Mouse (Mus musculus): ENCODE data around the gene Gm826.

The Gm826 gene

GRCm38 (mm10) chr2:160334111-160334661 lies at the start of gene Gm826:
TSS of gene Gm826 (minus strand) at chr2:160334162.
- no peak for DNase-seq (ENCODE audit: low spot score)

DNA sequence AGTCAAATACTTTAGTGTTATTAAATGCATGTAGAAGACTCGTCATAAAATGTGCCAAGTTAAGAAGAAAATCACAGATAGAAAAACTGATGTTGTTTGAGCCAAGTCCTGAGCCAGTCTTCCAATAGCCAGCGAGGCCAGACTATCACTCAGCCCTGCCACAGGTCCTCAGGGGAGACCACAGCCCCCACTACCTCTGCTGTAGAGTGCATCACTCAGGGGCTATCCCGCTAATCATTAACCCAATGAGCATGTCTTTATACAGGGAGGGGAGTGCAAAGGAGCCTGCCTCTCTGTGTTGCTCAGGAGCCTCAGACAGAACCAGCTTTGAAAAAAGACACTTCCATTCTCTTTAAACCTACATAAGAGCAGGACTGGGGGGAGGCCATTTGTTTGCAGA lies 49.5 kb upstream of the Gm826 start:
- no peak for DNase-seq (ENCODE audit: low spot score)

GRCm38 (mm10) chr2:160378271-160378670 lies 44.3 kb upstream of the Gm826 start:
- DNase-seq (ENCODE audit: low spot score), result no peak

DNA sequence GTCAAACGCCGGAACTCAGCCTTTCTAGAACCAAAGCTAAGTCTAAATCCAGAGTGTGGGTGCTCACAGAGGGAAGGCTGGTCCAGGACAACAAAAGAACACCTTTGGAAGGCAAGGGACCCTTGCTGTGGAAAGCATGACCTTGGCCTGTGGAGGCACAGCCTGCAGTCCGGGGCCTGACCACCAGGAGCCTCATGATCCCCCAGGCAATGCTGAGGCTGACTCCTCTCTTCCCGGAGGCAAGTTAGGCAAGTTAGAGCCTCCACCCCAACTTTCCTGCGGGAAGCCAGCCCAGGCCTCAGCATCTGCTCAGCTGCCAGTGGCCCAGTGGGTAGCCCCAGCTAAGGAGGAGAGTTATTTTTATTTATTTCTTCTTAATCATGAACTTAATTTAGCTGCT lies 42.3 kb upstream of the Gm826 start:
- DNase-seq (ENCODE audit: low spot score), result no peak

DNA sequence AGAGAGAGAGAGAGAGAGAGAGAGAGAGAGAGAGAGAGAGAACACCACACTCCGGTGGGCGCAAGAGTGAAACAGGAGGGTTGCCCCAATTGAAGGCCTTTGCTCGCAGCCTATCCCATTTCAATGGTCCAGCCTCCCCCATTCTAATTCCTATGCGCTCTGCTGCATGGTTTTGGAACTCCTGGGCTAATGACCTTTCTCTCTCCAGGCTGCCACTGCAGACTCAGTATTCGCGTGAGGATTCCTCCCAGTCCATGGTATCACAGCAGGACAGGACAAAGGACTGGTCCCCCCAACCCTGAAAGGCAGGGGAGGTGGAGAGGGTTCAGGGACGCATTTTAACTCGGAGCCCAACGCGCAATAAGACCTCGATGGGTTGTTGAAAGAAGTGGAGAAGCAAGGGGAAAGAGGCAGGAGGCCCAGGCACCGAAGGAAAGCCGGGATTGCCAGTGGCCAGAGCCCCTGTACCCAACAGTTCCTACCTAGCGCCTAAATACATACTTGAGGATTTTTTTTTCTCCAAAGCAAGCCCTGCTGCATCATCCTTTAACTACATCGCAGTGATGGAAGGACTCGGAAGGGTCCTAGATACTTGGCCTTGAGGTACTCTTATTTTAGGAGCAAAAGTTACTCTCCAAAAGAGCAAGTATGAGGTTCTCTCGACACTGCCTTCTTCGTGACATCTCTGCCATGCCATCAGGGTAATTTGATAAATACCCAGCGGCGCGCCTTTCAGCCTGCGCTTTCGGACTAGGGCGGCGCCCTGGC lies 35.9 kb upstream of the Gm826 start:
- DNase-seq (ENCODE audit: low spot score), result no peak

GRCm38 (mm10) chr2:160368422-160369357 lies 34.7 kb upstream of the Gm826 start:
- no peak for DNase-seq (ENCODE audit: low spot score)

DNA sequence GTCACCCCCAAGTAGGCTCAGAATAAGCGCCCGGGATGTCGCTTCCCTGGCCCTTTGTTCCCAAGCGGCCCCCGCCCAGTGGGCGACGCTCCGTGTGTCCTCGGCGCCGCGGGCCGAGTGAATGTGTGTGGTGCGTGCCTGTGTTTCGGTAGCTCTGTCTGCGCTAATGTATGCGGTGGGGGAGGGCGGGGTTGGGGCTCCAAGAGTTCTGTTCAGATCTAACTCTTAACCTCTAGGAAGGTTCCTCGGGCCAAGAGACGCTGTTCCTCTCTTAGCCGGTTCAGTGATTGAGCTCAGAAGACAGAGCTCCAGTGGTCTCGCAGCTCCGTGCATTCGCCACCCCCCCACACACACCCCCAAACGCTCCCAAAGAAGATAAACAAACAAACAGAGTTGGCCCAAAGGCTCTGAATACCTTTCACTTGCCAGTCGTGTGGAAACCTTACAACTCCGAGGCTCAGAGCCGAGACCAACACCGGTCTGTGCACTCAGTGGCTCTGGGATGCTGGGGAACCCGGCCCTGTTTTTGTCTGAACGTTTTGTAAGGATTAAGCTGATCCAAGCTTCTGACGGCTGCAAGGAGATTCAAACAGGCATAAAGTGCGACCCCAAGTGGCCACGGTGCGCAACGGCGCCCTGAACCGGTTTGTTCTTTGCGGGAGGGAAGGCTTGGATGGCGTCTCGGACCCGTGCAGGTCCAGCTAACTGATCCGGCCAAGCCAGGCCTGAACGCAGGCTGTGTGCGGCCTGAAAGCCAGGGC lies 33.7 kb upstream of the Gm826 start:
- peak; percentile 78 for DNase-seq (ENCODE audit: low spot score)

- peak; percentile 93 for DNase-seq (ENCODE audit: low spot score)
Measured at GRCm38 (mm10) chr2:160366980-160367338, 33.0 kb upstream of the Gm826 start, which contains the start of gene Mafb. TSS of gene Mafb (minus strand) at chr2:160367065.

DNA sequence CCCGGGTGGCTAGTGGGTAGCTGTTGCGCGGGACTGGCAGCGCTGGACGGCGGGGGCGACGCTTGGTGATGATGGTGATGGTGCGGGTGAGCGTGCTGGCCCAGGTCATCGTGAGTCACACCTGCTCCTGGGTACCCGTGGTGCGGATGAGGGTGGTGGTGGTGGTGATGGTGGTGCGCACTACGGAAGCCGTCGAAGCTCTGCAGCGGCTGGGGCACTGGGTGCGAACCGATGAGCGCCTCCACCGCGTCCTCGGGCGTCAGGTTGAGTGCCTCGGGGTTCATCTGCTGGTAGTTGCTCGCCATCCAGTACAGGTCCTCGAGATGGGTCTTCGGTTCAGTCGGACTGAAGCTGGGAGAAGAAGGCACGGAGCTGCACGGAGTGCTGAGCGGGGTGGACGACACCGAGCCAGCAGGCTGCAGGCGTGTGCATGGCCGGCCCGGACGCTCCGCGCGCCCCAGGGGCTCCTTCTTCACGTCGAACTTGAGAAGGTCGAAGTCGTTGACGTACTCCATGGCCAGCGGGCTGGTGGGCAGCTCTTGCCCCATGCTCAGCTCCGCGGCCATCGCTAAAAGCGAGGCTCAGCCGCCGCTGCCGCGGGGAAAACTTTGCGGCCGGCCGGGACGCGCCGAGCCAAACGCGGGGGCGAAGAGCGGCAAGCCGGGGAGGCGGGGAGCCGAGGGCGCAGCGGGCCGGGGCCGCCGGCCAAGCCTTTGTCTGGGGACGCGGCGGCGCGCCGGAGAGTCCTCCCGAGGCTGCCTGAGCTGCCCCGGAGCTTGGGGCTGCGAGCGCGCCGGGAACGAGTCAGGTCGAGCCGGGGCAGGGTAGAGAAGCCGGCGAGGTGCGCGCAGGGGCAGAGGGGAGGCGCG lies 32.4 kb upstream of the Gm826 start:
- DNase-seq (ENCODE audit: low spot score), result no peak

- peak; percentile 59 for DNase-seq (ENCODE audit: low spot score)
Measured at GRCm38 (mm10) chr2:160365107-160365911, 31.3 kb upstream of the Gm826 start.

GRCm38 (mm10) chr2:160364666-160365065 lies 30.7 kb upstream of the Gm826 start:
- no peak for DNase-seq (ENCODE audit: low spot score)

- no peak for DNase-seq (ENCODE audit: low spot score)
Measured at GRCm38 (mm10) chr2:160364128-160364650, 30.2 kb upstream of the Gm826 start.

DNA sequence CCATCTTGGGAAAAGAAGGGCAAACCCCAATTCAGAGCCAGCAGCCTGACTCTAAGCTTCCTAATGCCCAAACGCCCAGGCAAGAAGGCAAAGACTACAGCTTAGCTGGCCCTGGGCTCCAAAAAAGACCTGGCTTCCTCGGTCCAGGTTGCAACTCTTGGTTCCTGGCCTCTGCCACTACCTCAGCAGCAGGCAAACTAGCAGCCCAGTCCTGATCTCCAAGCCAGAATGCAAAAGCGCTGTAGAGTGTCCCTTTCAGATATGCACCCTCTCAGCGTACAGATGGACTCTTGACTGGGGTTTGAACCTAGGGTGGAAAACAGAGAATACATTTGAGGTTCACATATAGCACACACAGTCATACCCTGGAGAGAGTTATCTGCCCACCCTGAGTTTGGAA lies 29.2 kb upstream of the Gm826 start:
- no peak for DNase-seq (ENCODE audit: low spot score)

DNA sequence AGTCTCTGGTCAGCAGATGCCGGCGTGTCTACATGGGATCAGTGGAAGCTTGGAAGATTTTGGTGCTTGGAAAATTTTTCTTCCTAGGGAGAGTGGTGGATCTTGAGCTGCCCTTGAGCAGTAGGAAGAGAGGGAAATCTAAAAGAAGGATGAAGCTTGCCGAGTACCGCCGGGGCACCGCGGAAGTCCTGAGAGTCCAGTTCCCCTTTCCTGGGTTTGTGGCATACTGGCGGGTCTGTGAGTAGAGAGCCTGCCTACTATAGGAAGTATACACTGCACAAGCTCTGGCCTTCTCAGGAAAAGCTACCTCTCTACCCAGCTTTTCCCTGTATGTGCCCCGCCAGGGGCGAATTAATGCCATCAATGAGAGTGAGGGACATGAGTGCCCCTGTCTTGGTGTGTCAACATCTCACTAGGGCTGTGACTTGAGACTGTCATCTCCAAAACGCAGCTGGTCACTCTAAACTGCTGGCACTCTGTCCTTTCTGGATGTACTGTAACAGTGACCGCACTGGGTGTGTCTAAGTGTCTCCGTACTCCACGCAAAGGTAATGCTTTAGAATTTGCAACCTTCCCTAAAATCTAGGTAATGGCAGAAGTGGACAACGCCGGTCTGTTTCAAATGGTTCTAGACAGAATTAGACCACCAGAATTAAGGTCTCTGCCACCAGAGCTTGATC lies 27.6 kb upstream of the Gm826 start:
- no peak for DNase-seq (ENCODE audit: low spot score)

DNA sequence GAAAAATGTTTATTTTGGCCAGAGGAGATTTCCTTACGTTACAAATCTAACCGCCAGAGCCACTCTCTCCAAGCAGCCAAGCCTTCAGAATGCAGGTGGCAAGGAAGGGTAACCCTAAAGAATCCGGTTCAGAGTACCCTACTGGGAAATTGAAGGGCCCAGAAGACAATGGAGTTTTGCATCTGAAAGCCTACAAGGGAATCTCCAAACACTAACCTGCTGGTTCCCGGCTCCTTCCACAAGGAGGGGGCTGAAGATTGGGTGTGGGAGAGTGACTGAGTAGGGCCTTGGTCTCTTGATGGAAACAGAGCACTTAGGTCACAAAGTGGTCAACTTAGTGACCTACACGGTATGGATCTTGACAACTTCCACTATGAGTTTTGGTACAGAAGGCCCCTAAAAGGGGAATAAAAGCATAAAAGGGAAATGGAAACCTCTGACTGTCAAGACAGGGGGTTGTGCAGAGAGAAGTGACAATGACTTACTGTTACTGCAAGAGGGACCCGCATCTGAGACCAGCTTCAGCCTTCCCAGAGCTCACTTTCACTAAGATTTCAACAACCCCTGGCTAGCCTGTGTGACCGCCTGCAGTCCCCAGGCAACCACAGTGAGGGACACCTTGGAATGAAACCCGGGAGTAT lies 26.4 kb upstream of the Gm826 start:
- no peak for DNase-seq (ENCODE audit: low spot score)

GRCm38 (mm10) chr2:160358896-160359295 lies 24.9 kb upstream of the Gm826 start:
- DNase-seq (ENCODE audit: low spot score), result no peak

DNA sequence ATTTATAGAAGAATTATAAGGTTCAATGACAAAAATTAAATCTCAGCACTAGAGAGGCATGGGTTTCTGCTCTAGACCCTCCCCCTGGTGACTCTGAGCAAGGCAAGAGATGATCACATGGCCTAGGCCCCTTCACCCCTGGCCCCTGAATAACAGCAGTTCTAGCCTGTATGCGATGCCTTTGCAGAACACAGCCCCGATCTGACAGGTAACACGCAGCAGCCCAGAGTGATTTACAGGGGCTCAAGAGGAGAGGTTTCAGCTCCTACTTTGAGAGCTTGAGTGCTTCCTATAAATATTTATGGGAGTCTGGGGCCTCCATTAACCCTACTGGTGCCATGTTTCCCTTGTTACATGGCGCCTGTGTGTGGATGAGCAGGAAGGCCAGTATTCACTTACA lies 23.5 kb upstream of the Gm826 start:
- DNase-seq (ENCODE audit: low spot score), result no peak

- DNase-seq (ENCODE audit: low spot score), result no peak
Measured at GRCm38 (mm10) chr2:160356132-160356531, 22.2 kb upstream of the Gm826 start.

GRCm38 (mm10) chr2:160354319-160354718 lies 20.4 kb upstream of the Gm826 start:
- no peak for DNase-seq (ENCODE audit: low spot score)
